Mouse (Mus musculus): ENCODE results near the gene Csrp3. TPM values are rescaled to one million over a fixed set of nuclear protein-coding genes. Genes with fewer than 3 reads are reported as not detected.

Csrp3 gene
- polyA plus RNA-seq, 1 experiment from 2014 or later, result 1.6 TPM

DNA sequence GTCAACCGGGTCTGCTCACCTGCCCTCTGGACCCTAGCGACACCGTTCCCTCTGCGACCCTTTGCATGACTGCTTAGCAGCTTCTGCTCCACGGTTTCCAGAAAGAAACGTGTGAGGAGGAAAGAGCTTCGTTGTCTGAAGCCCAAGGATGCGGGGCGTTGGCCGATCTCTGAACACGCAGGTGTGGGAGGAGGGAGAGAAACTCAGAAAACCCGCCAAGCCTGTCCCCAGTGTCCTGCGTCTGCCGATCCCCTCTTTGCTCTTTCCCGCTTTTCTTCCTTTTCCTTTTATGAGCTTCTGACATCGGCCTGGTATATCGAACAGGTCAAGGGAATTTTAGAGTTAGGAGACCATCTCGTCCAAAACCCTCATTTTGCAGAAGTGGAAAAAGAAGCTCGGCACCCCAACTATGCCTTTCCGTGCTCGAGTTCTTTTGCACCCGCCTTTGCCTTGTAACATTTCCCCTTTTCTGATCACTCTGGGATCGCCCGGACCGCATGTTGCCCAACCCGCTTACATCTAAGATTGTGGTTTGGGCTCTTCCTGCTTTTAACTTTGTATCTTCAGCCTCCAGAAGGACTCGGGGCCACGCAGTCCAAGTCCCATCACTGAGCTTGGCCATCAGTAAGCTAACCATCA, 34.3 kb upstream of the Csrp3 start:
- Histone ChIP-seq H3K27me3 (replicated peaks) (no peaks in the 10 kb centered on the region), H3K36me3 (no peaks in the 10 kb centered on the region), H3K4me1 (peaks cover 21% of the 10 kb centered on the region), H3K4me3 (replicated peaks) (peak overlapping the region; percentile 76), H3K9ac (peak overlapping the region; percentile 32; the same call in 1 of the 2 replicates), H3K27ac (peak overlapping the region; percentile 80), H3K9me3 (no peaks in the 10 kb centered on the region), H3K4me2 (peak overlapping the region; percentile 92)
- WGBS, result under 1% methylated on average over 28 of the region's 28 CpGs
- ATAC-seq (ENCODE audit: insufficient read depth, low FRiP score, low read depth), result no peak

DNA sequence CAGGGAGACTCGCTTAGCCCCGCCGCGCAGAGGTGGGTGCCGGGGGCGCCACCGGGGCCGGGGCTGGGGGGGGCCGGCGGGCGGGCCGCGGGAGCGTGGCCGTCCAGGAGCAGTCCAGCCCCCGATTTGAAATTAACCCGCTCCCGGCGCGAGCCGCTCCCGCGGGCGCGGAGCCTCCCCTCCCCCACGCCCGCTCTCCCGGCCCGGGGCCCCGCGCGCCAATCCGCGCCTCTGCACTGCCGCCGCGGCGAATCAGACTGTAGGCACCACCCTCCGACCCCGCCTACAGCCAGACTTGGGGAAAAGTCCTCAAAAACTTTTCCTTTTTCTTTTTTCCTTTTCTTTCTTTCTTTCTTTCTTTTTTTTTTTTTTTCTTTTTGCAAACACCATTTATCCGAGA, 33.7 kb upstream of the Csrp3 start, which contains the start of gene E2f8:
TSS of gene E2f8 (minus strand) at position 111 of the 400 bp plus-strand sequence.
- Histone ChIP-seq H3K9me3 (no peaks in the 10 kb centered on the region), H3K27ac (peak within 1 kb of the TSS; percentile 92), H3K4me1 (peaks cover 21% of the 10 kb centered on the region), H3K4me2 (peak within 1 kb of the TSS; percentile 92), H3K9ac (peak within 1 kb of the TSS; percentile 89), H3K4me3 (replicated peaks) (peak within 1 kb of the TSS; percentile 76), H3K36me3 (no peaks in the 10 kb centered on the region), H3K27me3 (replicated peaks) (no peaks in the 10 kb centered on the region)
- peak; percentile 73 for ATAC-seq (ENCODE audit: insufficient read depth, low FRiP score, low read depth)
- under 1% methylated on average over 17 of the region's 41 CpGs for WGBS

- ATAC-seq (ENCODE audit: insufficient read depth, low FRiP score, low read depth), result peak; percentile 98
- WGBS, result under 1% methylated on average over 77 of the region's 77 CpGs
These were observed 33.0 kb upstream of the Csrp3 start for GRCm38 (mm10) chr7:48880591-48881481.

DNA sequence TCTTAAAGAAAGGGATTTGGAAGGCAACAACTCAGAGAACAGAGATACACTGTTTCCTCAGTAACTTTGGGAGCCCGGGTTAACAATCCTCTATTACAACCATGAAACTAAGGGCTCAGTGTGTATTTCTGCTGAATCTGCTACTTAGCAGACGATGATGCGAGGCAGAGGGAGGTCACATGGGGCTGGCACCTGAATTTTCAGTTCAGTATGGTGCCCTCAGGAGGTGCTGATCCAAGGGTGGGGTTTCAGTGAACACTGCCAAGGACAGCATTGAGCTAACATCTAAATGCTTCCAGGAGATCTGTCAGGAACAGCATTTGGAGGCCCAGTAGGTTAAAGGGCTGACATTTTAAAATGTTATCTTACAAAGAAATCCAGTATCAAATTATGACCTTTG, 31.7 kb upstream of the Csrp3 start:
- Histone ChIP-seq H3K36me3 (peaks cover 14% of the 10 kb centered on the region), H3K9me3 (no peaks in the 10 kb centered on the region), H3K27ac (no peak overlapping the region), H3K4me3 (replicated peaks) (peak overlapping the region; percentile 29), H3K27me3 (replicated peaks) (no peaks in the 10 kb centered on the region), H3K4me2 (peak overlapping the region; percentile 50), H3K9ac (no peak overlapping the region), H3K4me1 (peaks cover 21% of the 10 kb centered on the region)
- no peak for ATAC-seq (ENCODE audit: insufficient read depth, low FRiP score, low read depth)
- 58% methylated on average over 3 of the region's 3 CpGs for WGBS

More at GRCm38 (mm10) chr7:48880591-48881481, 33.0 kb upstream of the Csrp3 start:
- H3K4me2 ChIP-seq, result peak overlapping the region; percentile 92
- H3K27ac ChIP-seq, result peak overlapping the region; percentile 92
- no peaks in the 10 kb centered on the region for H3K9me3 ChIP-seq
- H3K27me3 ChIP-seq (replicated peaks), result no peaks in the 10 kb centered on the region
- H3K4me1 ChIP-seq, result peaks cover 21% of the 10 kb centered on the region
- H3K36me3 ChIP-seq, result peaks cover 2% of the 10 kb centered on the region
- H3K9ac ChIP-seq, result peak overlapping the region; percentile 89
- peak overlapping the region; percentile 76 for H3K4me3 ChIP-seq (replicated peaks)

DNA sequence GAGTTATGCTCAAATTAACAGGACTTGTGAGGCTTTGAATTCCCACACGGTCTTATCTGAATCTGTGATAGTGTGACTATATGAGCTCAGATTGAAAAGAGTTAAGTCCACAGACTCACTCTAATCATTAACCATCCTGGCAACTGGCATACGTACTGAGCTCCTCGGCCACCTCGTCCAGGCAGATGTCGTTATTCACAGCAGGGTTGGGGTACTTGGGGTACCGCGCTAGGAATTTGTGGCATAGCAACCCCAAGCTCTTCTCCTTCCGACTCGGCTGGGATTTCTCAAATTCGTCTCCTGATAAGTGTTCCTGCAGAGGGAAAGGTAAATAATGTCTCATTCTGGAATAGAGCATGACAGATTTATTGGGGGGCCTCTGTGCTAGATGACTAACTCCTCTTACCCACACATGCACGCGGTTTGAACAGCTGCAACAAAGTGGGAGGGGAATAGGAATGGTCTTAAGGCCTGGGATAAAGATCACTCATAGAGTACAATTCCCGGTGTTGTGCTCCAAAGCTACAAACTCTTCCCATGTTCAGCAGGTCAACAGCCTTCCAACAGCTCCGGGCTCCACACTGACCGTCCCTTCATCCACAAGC, 30.1 kb upstream of the Csrp3 start:
- Histone ChIP-seq H3K36me3 (peaks cover 16% of the 10 kb centered on the region), H3K27ac (peak overlapping the region; percentile 55; the same call in 1 of the 2 replicates), H3K4me1 (peaks cover 21% of the 10 kb centered on the region), H3K4me3 (replicated peaks) (peak overlapping the region; percentile 13; the same call in 1 of the 2 replicates), H3K27me3 (replicated peaks) (no peaks in the 10 kb centered on the region), H3K9me3 (no peaks in the 10 kb centered on the region), H3K9ac (no peak overlapping the region), H3K4me2 (peak overlapping the region; percentile 36)
- ATAC-seq (ENCODE audit: insufficient read depth, low FRiP score, low read depth), result no peak
- 42% methylated on average over 15 of the region's 15 CpGs for WGBS

DNA sequence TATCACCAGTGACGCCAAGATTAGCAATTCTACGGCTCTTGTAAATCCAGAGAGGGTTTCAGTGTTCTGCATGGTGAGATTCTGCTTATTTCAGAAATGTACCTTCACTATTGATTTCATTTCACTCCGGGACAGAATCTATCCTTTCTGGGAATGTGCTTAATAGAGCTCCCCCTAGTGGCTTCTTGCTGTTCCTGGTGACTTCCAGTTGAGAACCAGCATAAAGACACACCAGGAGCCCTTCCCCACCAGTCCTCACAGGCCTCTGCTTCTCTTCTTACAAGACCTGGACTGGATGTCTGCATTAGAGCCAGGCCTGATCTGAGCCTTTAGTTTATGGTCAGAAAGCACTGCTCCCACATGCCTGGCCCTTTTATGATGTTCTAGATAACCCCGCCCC, 28.7 kb upstream of the Csrp3 start:
- no peaks in the 10 kb centered on the region for H3K9me3 ChIP-seq
- no peaks in the 10 kb centered on the region for H3K27me3 ChIP-seq (replicated peaks)
- H3K9ac ChIP-seq, result no peak overlapping the region
- H3K4me3 ChIP-seq (replicated peaks), result no peak overlapping the region
- H3K36me3 ChIP-seq, result peaks cover 26% of the 10 kb centered on the region
- no peak for ATAC-seq (ENCODE audit: insufficient read depth, low FRiP score, low read depth)
- no peak overlapping the region for H3K4me2 ChIP-seq
- H3K27ac ChIP-seq, result no peak overlapping the region
- WGBS, result 76% methylated on average over 4 of the region's 4 CpGs
- H3K4me1 ChIP-seq, result peaks cover 14% of the 10 kb centered on the region

DNA sequence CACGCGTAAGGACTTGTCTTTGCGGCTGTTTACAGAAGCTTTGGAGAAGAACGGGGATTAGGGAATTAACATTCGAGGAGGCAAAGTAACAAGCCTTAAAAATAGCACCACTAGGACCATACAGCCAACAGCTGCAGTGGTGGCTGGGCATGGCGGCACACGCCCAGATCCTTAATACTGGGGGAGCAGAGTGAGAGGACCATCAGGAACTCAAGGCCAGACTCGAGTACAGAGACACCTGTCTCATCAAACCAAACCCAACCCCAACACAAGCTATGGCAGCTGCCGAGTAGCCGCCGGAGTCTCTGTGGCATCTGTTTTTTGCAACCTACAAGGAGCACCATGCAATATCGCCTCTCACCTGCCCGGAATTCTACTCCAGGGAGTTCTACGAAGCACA, 27.3 kb upstream of the Csrp3 start:
- H3K36me3 ChIP-seq, result peaks cover 40% of the 10 kb centered on the region
- 88% methylated on average over 14 of the region's 14 CpGs for WGBS
- no peak for ATAC-seq (ENCODE audit: insufficient read depth, low FRiP score, low read depth)

GRCm38 (mm10) chr7:48871292-48871691, 23.5 kb upstream of the Csrp3 start:
- Histone ChIP-seq H3K4me3 (replicated peaks) (no peak overlapping the region), H3K9ac (no peak overlapping the region), H3K27me3 (replicated peaks) (no peaks in the 10 kb centered on the region), H3K36me3 (peaks cover 66% of the 10 kb centered on the region), H3K4me2 (no peak overlapping the region), H3K4me1 (no peaks in the 10 kb centered on the region), H3K9me3 (no peaks in the 10 kb centered on the region), H3K27ac (no peak overlapping the region)
- no peak for ATAC-seq (ENCODE audit: insufficient read depth, low FRiP score, low read depth)
- 88% methylated on average over 11 of the region's 11 CpGs for WGBS

More for the DNA sequence above, 27.3 kb upstream of the Csrp3 start:
- H3K27me3 ChIP-seq (replicated peaks), result no peaks in the 10 kb centered on the region
- H3K9me3 ChIP-seq, result no peaks in the 10 kb centered on the region
- no peak overlapping the region for H3K9ac ChIP-seq
- H3K27ac ChIP-seq, result no peak overlapping the region
- H3K4me1 ChIP-seq, result peaks cover 14% of the 10 kb centered on the region
- no peak overlapping the region for H3K4me3 ChIP-seq (replicated peaks)
- H3K4me2 ChIP-seq, result no peak overlapping the region

GRCm38 (mm10) chr7:48870579-48871180, 22.8 kb upstream of the Csrp3 start:
- no peaks in the 10 kb centered on the region for H3K4me1 ChIP-seq
- H3K4me3 ChIP-seq (replicated peaks), result no peak overlapping the region
- 96% methylated on average over 21 of the region's 21 CpGs for WGBS
- no peak overlapping the region for H3K9ac ChIP-seq
- H3K9me3 ChIP-seq, result no peaks in the 10 kb centered on the region
- no peaks in the 10 kb centered on the region for H3K27me3 ChIP-seq (replicated peaks)
- no peak for ATAC-seq (ENCODE audit: insufficient read depth, low FRiP score, low read depth)
- H3K4me2 ChIP-seq, result no peak overlapping the region
- H3K27ac ChIP-seq, result no peak overlapping the region
- H3K36me3 ChIP-seq, result peaks cover 66% of the 10 kb centered on the region

- peaks cover 66% of the 10 kb centered on the region for H3K36me3 ChIP-seq
- H3K9ac ChIP-seq, result no peak overlapping the region
- no peaks in the 10 kb centered on the region for H3K27me3 ChIP-seq (replicated peaks)
- ATAC-seq (ENCODE audit: insufficient read depth, low FRiP score, low read depth), result no peak
- H3K4me3 ChIP-seq (replicated peaks), result no peak overlapping the region
- H3K4me2 ChIP-seq, result no peak overlapping the region
- H3K4me1 ChIP-seq, result no peaks in the 10 kb centered on the region
- no peak overlapping the region for H3K27ac ChIP-seq
- WGBS, result 88% methylated on average over 6 of the region's 6 CpGs
- no peaks in the 10 kb centered on the region for H3K9me3 ChIP-seq
These were observed 22.3 kb upstream of the Csrp3 start for GRCm38 (mm10) chr7:48870144-48870543.

- ATAC-seq (ENCODE audit: insufficient read depth, low FRiP score, low read depth), result no peak
- no peak overlapping the region for H3K27ac ChIP-seq
- peaks cover 59% of the 10 kb centered on the region for H3K36me3 ChIP-seq
- no peaks in the 10 kb centered on the region for H3K9me3 ChIP-seq
- no peak overlapping the region for H3K4me3 ChIP-seq (replicated peaks)
- no peaks in the 10 kb centered on the region for H3K27me3 ChIP-seq (replicated peaks)
- no peak overlapping the region for H3K9ac ChIP-seq
- WGBS, result 91% methylated on average over 18 of the region's 18 CpGs
- no peak overlapping the region for H3K4me2 ChIP-seq
- no peaks in the 10 kb centered on the region for H3K4me1 ChIP-seq
These were observed 19.7 kb upstream of the Csrp3 start for GRCm38 (mm10) chr7:48867576-48867975.

All from stomach, embryonic 15.5 days (tissue).